Mouse (Mus musculus) thymus, postnatal 25 days (tissue): Measurements from ENCODE around the gene Gng3.
"Not testable (repeated sequence)": the region's sequence is repeated elsewhere in the genome, so short reads cannot be mapped to it uniquely, and the experiment has no call there.

Source experiments
- DNase-seq: peaks from one replicate; pipeline ENCODE4 v3.0.0; 2022

Gene Gng3

DNA sequence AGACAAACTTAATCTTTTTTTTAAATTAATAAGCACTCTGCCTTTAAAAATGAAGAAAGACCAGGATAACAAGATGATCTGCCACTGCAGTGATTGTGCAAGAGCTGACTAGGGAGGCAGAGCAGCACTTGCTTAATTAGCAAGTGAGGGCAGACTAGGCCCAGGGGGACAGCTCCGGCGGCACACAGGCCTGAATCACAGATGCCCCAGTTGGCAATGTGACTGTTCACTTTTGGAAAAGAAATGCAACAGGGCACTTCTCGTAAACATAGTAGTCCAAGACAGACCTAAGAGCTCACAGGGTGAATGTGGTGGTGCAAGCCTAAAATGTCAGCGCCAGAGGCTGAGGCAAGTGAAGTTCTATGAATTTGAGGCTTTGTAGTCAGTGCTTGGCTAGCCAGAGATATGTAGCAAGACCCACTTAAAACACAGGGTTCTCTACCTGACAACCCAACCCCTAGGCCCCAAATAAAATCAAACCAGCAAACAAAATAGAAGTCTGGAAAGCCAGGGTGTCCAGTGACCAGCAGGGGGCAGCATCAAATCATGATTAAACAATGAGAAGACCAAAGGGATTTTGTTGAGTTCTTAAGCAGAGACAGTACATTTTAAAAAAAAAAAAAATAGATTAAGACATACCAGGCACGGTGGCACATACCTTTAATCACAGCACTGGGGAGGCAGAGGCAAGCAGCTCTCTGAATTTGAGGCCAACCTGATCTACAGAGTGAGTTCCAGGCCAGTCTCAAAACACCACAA lies 5.6 kb upstream of the Gng3 start:
- peak; percentile 76 for DNase-seq

DNA sequence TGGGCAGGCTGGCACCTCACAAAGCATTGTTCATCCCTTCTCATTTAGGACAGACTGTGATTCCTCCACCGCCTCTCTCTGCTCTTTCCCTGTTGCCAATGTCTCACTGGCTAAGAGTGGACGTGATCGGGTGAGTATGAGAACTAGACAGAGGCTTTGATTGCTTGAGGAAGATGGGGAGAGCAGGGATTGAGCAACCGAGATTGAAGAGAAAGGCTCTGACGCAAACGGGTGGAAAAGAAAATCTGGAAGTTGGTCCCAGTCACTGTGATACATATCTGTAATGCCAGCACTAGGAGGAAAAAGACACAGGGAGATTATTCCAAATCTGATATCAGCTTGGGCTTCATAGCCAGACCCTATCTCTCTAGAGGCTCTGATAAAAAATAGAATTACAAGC lies 4.0 kb upstream of the Gng3 start:
- DNase-seq, result no peak

DNA sequence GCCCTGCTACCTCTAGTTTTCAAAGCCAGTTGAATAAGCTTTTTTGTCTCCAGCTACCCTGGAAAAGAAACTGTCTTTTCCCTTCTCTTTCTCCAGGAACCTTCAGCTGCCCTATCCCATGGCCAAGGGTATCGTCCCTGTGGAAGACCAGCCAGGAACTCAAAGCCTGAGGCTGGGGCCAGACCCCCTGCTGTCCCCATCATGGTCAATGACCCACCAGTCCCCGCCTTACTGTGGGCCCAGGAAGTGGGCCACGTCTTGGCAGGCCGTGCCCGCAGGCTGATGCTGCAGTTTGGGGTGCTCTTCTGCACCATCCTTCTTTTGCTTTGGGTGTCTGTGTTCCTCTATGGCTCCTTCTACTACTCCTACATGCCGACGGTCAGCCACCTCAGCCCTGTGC lies 2.0 kb upstream of the Gng3 start:
- no peak for DNase-seq

- peak; percentile 62 for DNase-seq
These were observed 1.2 kb upstream of the Gng3 start for GRCm38 (mm10) chr19:8839908-8840791.

- peak; percentile 30 for DNase-seq
These were observed 808 bp downstream of the Gng3 start for GRCm38 (mm10) chr19:8838041-8838730.

GRCm38 (mm10) chr19:8837251-8837791 lies 1.7 kb downstream of the Gng3 start, which contains the start of gene Bscl2:
Gene Bscl2 (plus strand): TSS chr19:8837467.
- peak; percentile 87 for DNase-seq

DNA sequence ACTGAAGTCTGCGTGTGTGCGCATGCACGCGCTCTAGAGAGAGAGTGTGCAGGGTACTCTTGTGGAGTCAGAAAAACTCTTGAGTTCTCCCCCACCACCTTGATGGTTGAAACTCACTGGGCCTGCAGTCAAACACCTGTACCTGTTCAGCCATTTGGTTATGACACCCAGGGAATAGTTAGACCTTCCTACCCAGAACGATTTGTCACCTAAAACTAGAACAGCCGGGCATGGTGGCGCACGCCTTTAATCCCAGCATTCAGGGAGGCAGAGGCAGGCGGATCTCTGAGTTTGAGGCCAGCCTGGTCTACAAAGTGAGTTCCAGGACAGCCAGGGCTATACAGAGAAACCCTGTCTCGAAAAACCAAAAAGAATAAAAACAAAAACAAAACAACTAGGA lies 2.7 kb downstream of the Gng3 start:
- not testable (repeated sequence) for DNase-seq

GRCm38 (mm10) chr19:8832971-8833370 lies 6.0 kb downstream of the Gng3 start:
- DNase-seq, result no peak

GRCm38 (mm10) chr19:8831262-8831661 lies 7.7 kb downstream of the Gng3 start:
- no peak for DNase-seq

GRCm38 (mm10) chr19:8830664-8831063 lies 8.3 kb downstream of the Gng3 start:
- no peak for DNase-seq

- no peak for DNase-seq
These were observed 9.3 kb downstream of the Gng3 start, which contains the start of gene AC129217.1 for GRCm38 (mm10) chr19:8829660-8830059. Gene AC129217.1 (plus strand): TSS chr19:8829773.

GRCm38 (mm10) chr19:8822696-8823095 lies 16.3 kb downstream of the Gng3 start:
- DNase-seq, result no peak

DNA sequence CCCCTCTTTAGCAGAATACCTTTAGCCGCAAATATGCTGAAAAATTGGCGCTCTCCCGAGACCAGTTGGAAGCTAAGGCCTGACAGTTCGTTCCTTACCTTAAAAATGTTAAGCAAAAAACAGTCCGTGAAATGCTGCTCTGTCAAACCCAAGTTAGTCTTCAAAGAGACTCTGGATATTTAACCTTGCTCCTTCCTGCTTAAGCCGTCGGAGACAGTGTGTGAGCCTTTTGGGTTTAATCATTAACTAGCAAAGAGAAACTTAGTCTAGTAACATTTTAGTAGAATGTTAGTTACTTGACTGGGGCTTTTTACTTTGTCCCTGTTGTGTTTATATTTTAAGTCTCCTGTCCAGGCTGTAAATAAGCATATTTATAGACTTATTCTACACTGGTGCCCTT lies 17.8 kb downstream of the Gng3 start:
- DNase-seq, result no peak

DNA sequence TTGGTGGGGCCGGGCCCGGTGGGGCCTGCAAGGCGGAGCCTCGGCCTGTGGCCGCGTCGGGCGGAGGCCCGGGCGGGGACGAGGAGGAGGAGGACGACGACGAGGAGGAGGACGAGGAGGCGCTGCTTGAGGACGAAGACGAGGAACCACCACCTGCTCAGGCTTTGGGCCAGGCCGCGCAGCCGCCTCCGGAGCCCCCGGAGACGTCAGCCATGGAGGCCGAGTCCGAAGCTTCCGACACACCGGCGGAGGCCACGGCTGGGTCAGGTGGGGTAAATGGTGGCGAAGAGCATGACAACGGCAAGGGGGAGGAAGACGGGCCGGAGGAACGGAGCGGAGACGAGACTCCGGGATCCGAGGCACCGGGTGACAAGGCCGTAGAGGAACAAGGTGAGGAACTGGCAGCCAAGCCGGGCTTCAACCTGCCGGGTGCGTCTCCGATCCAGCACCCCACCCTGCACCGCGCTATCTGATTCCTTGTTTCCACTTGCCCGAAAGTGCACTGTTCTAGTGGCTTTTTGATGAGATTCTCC lies 18.5 kb downstream of the Gng3 start:
- DNase-seq, result no peak

- DNase-seq, result peak; percentile 97
These were observed 19.2 kb downstream of the Gng3 start, which contains the start of gene Hnrnpul2 for GRCm38 (mm10) chr19:8819596-8820423. Gene Hnrnpul2 (plus strand): TSS chr19:8820010.

- peak; percentile 92 for DNase-seq
These were observed 20.0 kb downstream of the Gng3 start, which contains the start of gene Ttc9c for GRCm38 (mm10) chr19:8818801-8819595. Gene Ttc9c (minus strand): TSS chr19:8819333.

GRCm38 (mm10) chr19:8818301-8818798 lies 20.6 kb downstream of the Gng3 start:
- no peak for DNase-seq

GRCm38 (mm10) chr19:8817001-8817400 lies 22.0 kb downstream of the Gng3 start:
- no peak for DNase-seq

GRCm38 (mm10) chr19:8815812-8816211 lies 23.2 kb downstream of the Gng3 start:
- no peak for DNase-seq

GRCm38 (mm10) chr19:8806810-8807209 lies 32.2 kb downstream of the Gng3 start:
- no peak for DNase-seq
